Mouse (Mus musculus) heart, postnatal 25 days (tissue): ENCODE data around the gene Susd1. TPM values are rescaled to one million over a fixed set of nuclear protein-coding genes. Genes with fewer than 3 reads are reported as not detected.

ENCODE experiments used
- DNase-seq: peaks from one replicate; pipeline ENCODE4 v3.0.0; 2022; ENCODE audit warnings: low spot score
- intact Hi-C: fragments of 180-260 bp; cut with DNase I; formaldehyde crosslinking; loops from one replicate; pipeline ENCODE4 v1.15.1; 2025
- total RNA-seq, 2 experiments: library from RNA; stranded (reverse); gene quantifications; 2 replicates each; pipeline ENCODE4 v1.2.3; 2021

Gene Susd1
- total RNA-seq, 2 experiments from 2014 or later = 0.94 to 1.6 TPM

GRCm38 (mm10) chr4:59330961-59331604, 107.3 kb downstream of the Susd1 start:
- intact Hi-C loops = no loop called here
- DNase-seq = no peak

- DNase-seq = peak; percentile 35
- intact Hi-C loops = no loop called here
These were observed 108.8 kb downstream of the Susd1 start for GRCm38 (mm10) chr4:59329461-59330304.

GRCm38 (mm10) chr4:59328821-59329220, 109.6 kb downstream of the Susd1 start:
- DNase-seq = no peak
- intact Hi-C loops = no loop called here

GRCm38 (mm10) chr4:59327986-59328385, 110.4 kb downstream of the Susd1 start:
- intact Hi-C loops = no loop called here
- DNase-seq = no peak

- intact Hi-C loops = no loop called here
- DNase-seq = no peak
These were observed 112.2 kb downstream of the Susd1 start for GRCm38 (mm10) chr4:59326031-59326760.

GRCm38 (mm10) chr4:59324317-59324716, 114.1 kb downstream of the Susd1 start:
- intact Hi-C loops = no loop called here
- no peak for DNase-seq

GRCm38 (mm10) chr4:59323231-59323651, 115.2 kb downstream of the Susd1 start:
- intact Hi-C loops = no loop called here
- DNase-seq = no peak

GRCm38 (mm10) chr4:59322733-59323132, 115.7 kb downstream of the Susd1 start:
- intact Hi-C loops = no loop called here
- DNase-seq = no peak

GRCm38 (mm10) chr4:59322056-59322455, 116.4 kb downstream of the Susd1 start:
- intact Hi-C loops = no loop called here
- no peak for DNase-seq

GRCm38 (mm10) chr4:59321181-59322008, 117.0 kb downstream of the Susd1 start:
- DNase-seq = no peak
- intact Hi-C loops = no loop called here

- DNase-seq = no peak
- intact Hi-C loops = no loop called here
These were observed 119.1 kb downstream of the Susd1 start for GRCm38 (mm10) chr4:59319136-59319941.

GRCm38 (mm10) chr4:59318602-59319001, 119.8 kb downstream of the Susd1 start:
- intact Hi-C loops = no loop called here
- DNase-seq = no peak

- DNase-seq = no peak
- intact Hi-C loops = no loop called here
These were observed 122.7 kb downstream of the Susd1 start for GRCm38 (mm10) chr4:59315553-59316405.

GRCm38 (mm10) chr4:59314939-59315552, 123.4 kb downstream of the Susd1 start:
- no peak for DNase-seq
- intact Hi-C loops = no loop called here

- peak; percentile 38 for DNase-seq
- intact Hi-C loops = no loop called here
These were observed 125.5 kb downstream of the Susd1 start for GRCm38 (mm10) chr4:59312945-59313344.

GRCm38 (mm10) chr4:59310590-59310989, 127.8 kb downstream of the Susd1 start:
- no peak for DNase-seq
- intact Hi-C loops = no loop called here

- DNase-seq = no peak
- intact Hi-C loops = no loop called here
These were observed 130.4 kb downstream of the Susd1 start for GRCm38 (mm10) chr4:59307841-59308589.
